Mouse (Mus musculus) thymus, adult 18-20 months (tissue): ENCODE data around the gene Tab1.
A peak's percentile ranks its signal among the peaks of the same experiment; 100 is the strongest.

ENCODE experiments used
- DNase-seq, 2 experiments: peaks; one replicate each; pipeline ENCODE4 v3.0.0; 2022; ENCODE audit warnings: mixed read lengths in 2 of 2

The Tab1 gene

GRCm38 (mm10) chr15:80163716-80164115 is 30.8 kb downstream of the Tab1 start:
- no peak for DNase-seq

- DNase-seq: no peak
These were observed 32.5 kb downstream of the Tab1 start for GRCm38 (mm10) chr15:80165396-80165795.

GRCm38 (mm10) chr15:80169484-80169883 is 36.6 kb downstream of the Tab1 start:
- no peak for DNase-seq

- no peak for DNase-seq
These were observed 37.4 kb downstream of the Tab1 start for GRCm38 (mm10) chr15:80170357-80170756.

- no peak for DNase-seq
These were observed 38.4 kb downstream of the Tab1 start for GRCm38 (mm10) chr15:80171286-80171685.

GRCm38 (mm10) chr15:80171791-80172190 is 38.9 kb downstream of the Tab1 start:
- no peak for DNase-seq

GRCm38 (mm10) chr15:80173001-80173771 is 40.3 kb downstream of the Tab1 start, which contains the start of gene Mgat3:
Gene Mgat3, plus strand, starts transcription at chr15:80173721.
- no peak for DNase-seq

GRCm38 (mm10) chr15:80173781-80174597 is 41.1 kb downstream of the Tab1 start:
- DNase-seq: no peak

- DNase-seq: no peak
These were observed 41.6 kb downstream of the Tab1 start for GRCm38 (mm10) chr15:80174598-80174875.

- DNase-seq: no peak
These were observed 42.4 kb downstream of the Tab1 start for GRCm38 (mm10) chr15:80175316-80175715.

GRCm38 (mm10) chr15:80175756-80176155 is 42.8 kb downstream of the Tab1 start:
- DNase-seq: no peak

GRCm38 (mm10) chr15:80181561-80181960 is 48.6 kb downstream of the Tab1 start:
- no peak for DNase-seq

GRCm38 (mm10) chr15:80182072-80182700 is 49.3 kb downstream of the Tab1 start:
- no peak for DNase-seq

- DNase-seq: no peak
These were observed 56.0 kb downstream of the Tab1 start for GRCm38 (mm10) chr15:80188927-80189326.

GRCm38 (mm10) chr15:80190075-80190474 is 57.1 kb downstream of the Tab1 start:
- no peak for DNase-seq

- DNase-seq: no peak
These were observed 58.8 kb downstream of the Tab1 start for GRCm38 (mm10) chr15:80191585-80192245.

GRCm38 (mm10) chr15:80192246-80192585 is 59.3 kb downstream of the Tab1 start:
- peak; percentile 16 to 34 for DNase-seq

- no peak for DNase-seq
These were observed 59.9 kb downstream of the Tab1 start for GRCm38 (mm10) chr15:80192847-80193246.

- DNase-seq: no peak
These were observed 66.6 kb downstream of the Tab1 start for GRCm38 (mm10) chr15:80199556-80199955.

- DNase-seq: no peak
These were observed 69.3 kb downstream of the Tab1 start for GRCm38 (mm10) chr15:80202111-80202775.

- no peak for DNase-seq
These were observed 70.5 kb downstream of the Tab1 start for GRCm38 (mm10) chr15:80203406-80203805.

- DNase-seq: no peak
These were observed 73.2 kb downstream of the Tab1 start for GRCm38 (mm10) chr15:80206057-80206565.
